Mouse (Mus musculus): ENCODE data around the gene Rsph10b.

DNA sequence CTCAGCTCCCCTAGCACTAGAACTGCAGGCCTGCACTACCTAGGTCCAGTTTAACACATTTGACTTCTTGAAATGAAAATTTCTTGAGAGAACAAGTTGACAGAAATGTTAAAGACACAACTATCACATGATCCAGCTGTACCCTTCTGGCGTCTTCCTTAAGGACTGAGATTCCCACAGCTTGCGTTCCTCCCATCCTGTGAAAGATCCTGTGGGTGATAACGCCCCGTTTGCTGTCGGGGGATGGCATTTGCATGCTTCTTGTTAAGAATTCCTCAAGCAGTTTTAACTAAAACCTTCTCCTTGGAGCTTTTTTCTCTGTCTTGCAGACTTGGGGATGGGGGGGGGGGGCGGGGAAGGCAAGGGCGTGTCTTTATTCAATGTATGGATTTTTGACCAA lies 101.7 kb downstream of the Rsph10b start:
- no peak for TF ChIP-seq CTCF (conservative IDR thresholded peaks at IDR 0.05; ENCODE audit: insufficient read depth, insufficient read length, low read depth, low read length)
- no peak for TF ChIP-seq POLR2A (IDR thresholded peaks at IDR 0.05; ENCODE audit: low read depth, low read length)

All from kidney, adult 2 months (tissue).